Mouse (Mus musculus) frontal cortex, postnatal 25 days (tissue): ENCODE measurements at regions not wholly inside any gene's neighbourhood (a gene's known extent, or its start where the extent isn't known, plus 50 kb on each side); places are given as distances from the start of the nearest gene placed in this dataset.

Experiments
- DNase-seq, 2 experiments: peaks; one replicate each; pipeline ENCODE4 v3.0.0; 2022; ENCODE audit warnings: low spot score in 2 of 2

GRCm38 (mm10) chrX:12466897-12467296, 120.7 kb upstream of the Atp6ap2 start:
- no peak for DNase-seq

GRCm38 (mm10) chrX:12467528-12468179, 119.9 kb upstream of the Atp6ap2 start:
- DNase-seq = no peak

- DNase-seq = no peak
These were observed 115.3 kb upstream of the Atp6ap2 start for GRCm38 (mm10) chrX:12472296-12472695.

GRCm38 (mm10) chrX:12479207-12479606, 108.4 kb upstream of the Atp6ap2 start:
- DNase-seq = no peak

GRCm38 (mm10) chrX:12490957-12491356, 96.6 kb upstream of the Atp6ap2 start:
- no peak for DNase-seq

- no peak for DNase-seq
These were observed 94.4 kb upstream of the Atp6ap2 start for GRCm38 (mm10) chrX:12493216-12493615.

- DNase-seq = no peak
These were observed 93.7 kb upstream of the Atp6ap2 start for GRCm38 (mm10) chrX:12493916-12494315.

- no peak for DNase-seq
These were observed 93.1 kb upstream of the Atp6ap2 start for GRCm38 (mm10) chrX:12494535-12494934.

GRCm38 (mm10) chrX:12500601-12501000, 87.0 kb upstream of the Atp6ap2 start:
- no peak for DNase-seq

- DNase-seq = no peak
These were observed 85.2 kb upstream of the Atp6ap2 start for GRCm38 (mm10) chrX:12502364-12502763.

- DNase-seq = no peak
These were observed 84.0 kb upstream of the Atp6ap2 start for GRCm38 (mm10) chrX:12503581-12503980.

- DNase-seq = no peak
These were observed 76.5 kb upstream of the Atp6ap2 start for GRCm38 (mm10) chrX:12511119-12511518.

GRCm38 (mm10) chrX:12525044-12525443, 62.6 kb upstream of the Atp6ap2 start:
- no peak for DNase-seq

- no peak for DNase-seq
These were observed 56.9 kb upstream of the Atp6ap2 start for GRCm38 (mm10) chrX:12530406-12531311.
